Mouse (Mus musculus): ENCODE measurements around the gene Micall2. TPM values are rescaled to one million over a fixed set of nuclear protein-coding genes. Genes with fewer than 3 reads are reported as not detected.

The Micall2 gene
- polyA plus RNA-seq (2016; fragmentation: Nextera tagmentation; extraction: Ambion mirVana): 7.7 and 8.4 TPM in 2 replicates

DNA sequence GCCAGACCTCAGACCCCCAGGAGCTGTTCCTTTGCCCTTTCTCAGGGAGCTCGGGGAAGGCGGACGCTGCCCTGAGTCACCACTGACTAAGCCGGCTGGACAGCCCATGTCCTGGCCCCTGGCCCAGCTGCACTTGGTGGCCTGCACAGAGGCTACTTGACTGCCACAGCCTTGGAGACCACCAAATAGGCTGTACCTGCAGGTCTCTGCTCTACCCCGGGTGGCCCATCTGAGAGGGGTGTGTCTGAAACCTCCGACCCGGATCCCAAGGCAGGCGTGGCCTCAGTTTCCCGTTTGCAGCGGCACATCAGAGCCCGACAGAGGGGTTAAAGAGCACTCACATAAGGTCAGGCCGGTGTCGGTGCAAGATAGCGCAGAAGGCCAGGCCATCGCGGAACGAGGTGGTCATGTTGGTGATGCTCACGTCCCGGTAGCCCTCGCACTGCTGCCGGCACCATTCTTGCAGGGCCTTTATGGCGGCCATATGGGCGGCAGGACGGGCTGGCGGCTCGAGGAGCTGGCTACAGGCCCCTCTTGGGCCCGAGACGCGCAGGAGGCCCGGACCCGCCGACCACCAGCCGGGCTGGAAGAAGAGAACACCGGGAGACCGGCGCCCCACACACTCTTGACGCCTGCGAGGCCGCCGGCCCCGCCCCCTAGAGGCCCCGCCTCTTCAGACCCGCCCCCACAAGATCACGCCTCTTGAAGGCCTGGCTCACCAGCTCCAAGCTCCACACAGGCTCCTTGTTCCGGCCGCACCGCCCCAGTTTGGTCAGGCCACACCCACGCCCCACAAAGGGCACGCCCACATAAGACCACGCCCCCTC, at the start of gene Micall2:
Gene Micall2, minus strand, starts transcription at position 660 of the 827 bp plus-strand sequence.
- Histone ChIP-seq H3K27me3 (no peaks in the 10 kb centered on the region), H3K9ac (peak within 1 kb of the TSS; percentile 51), H3K27ac (peak within 1 kb of the TSS; percentile 69), H3K4me2 (replicated peaks) (peak within 1 kb of the TSS; percentile 95), H3K4me1 (peaks cover 38% of the 10 kb centered on the region), H3K4me3 (peak within 1 kb of the TSS; percentile 51), H3K9me3 (no peaks in the 10 kb centered on the region), H3K36me3 (no peaks in the 10 kb centered on the region)
- ATAC-seq (ENCODE audit: insufficient number of reproducible peaks, insufficient read depth, low FRiP score, low TSS enrichment): peak; percentile 91
- 5% methylated on average over 47 of the region's 50 CpGs for WGBS

- Histone ChIP-seq H3K36me3 (no peaks in the 10 kb centered on the region), H3K4me2 (replicated peaks) (no peak overlapping the region), H3K9me3 (no peaks in the 10 kb centered on the region), H3K27ac (no peak overlapping the region), H3K9ac (no peak overlapping the region), H3K4me1 (no peaks in the 10 kb centered on the region), H3K4me3 (no peak overlapping the region), H3K27me3 (no peaks in the 10 kb centered on the region)
- WGBS: 86% methylated on average over 8 of the region's 8 CpGs
- no peak for ATAC-seq (ENCODE audit: insufficient number of reproducible peaks, insufficient read depth, low FRiP score, low TSS enrichment)
Measured at GRCm38 (mm10) chr5:139781406-139781805, 45.3 kb upstream of the Micall2 start.

- Histone ChIP-seq H3K9ac (no peak overlapping the region), H3K4me3 (no peak overlapping the region), H3K4me2 (replicated peaks) (no peak overlapping the region), H3K27ac (no peak overlapping the region), H3K27me3 (no peaks in the 10 kb centered on the region), H3K4me1 (peaks cover 7% of the 10 kb centered on the region), H3K9me3 (no peaks in the 10 kb centered on the region), H3K36me3 (peaks cover 22% of the 10 kb centered on the region)
- WGBS: 92% methylated on average over 5 of the region's 5 CpGs
- ATAC-seq (ENCODE audit: insufficient number of reproducible peaks, insufficient read depth, low FRiP score, low TSS enrichment): no peak
Measured at GRCm38 (mm10) chr5:139776966-139777365, 40.8 kb upstream of the Micall2 start.

- H3K27ac ChIP-seq: peak within 1 kb of the TSS; percentile 52; the same call in 1 of the 2 replicates
- peak within 1 kb of the TSS; percentile 93 for H3K4me2 ChIP-seq (replicated peaks)
- under 1% methylated on average over 55 of the region's 55 CpGs for WGBS
- peaks cover 7% of the 10 kb centered on the region for H3K4me1 ChIP-seq
- peak; percentile 80 for ATAC-seq (ENCODE audit: insufficient number of reproducible peaks, insufficient read depth, low FRiP score, low TSS enrichment)
- peaks cover 38% of the 10 kb centered on the region for H3K36me3 ChIP-seq
- H3K27me3 ChIP-seq: no peaks in the 10 kb centered on the region
- no peaks in the 10 kb centered on the region for H3K9me3 ChIP-seq
- peak within 1 kb of the TSS; percentile 90 for H3K9ac ChIP-seq
- peak within 1 kb of the TSS; percentile 100 for H3K4me3 ChIP-seq
Measured at GRCm38 (mm10) chr5:139775216-139775926, 39.2 kb upstream of the Micall2 start, which contains the start of gene Ints1. TSS of gene Ints1 (minus strand) at chr5:139775674.

DNA sequence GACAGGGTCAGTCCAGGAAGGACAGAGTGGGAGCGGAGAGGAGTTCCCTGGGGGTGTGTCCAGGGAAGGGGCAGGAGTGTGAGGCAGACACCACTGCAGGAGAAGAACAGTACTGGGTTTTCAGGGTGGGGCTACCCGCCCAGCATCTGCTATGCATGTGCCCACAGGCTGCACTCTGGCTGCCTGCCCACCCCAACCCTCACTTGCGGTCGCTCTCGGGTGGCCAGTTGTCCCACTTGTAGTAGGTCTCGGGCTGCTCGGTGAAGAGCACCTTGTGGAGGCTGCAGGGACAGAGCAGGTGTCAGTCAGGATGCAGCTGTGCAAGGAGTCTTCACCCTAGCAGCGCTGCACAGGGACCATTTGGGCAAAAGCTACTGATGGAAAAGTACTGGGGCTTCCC, 32.1 kb upstream of the Micall2 start:
- Histone ChIP-seq H3K4me1 (no peaks in the 10 kb centered on the region), H3K36me3 (peaks cover 100% of the 10 kb centered on the region), H3K9me3 (no peaks in the 10 kb centered on the region), H3K4me2 (replicated peaks) (no peak overlapping the region), H3K4me3 (no peak overlapping the region), H3K27ac (no peak overlapping the region), H3K9ac (no peak overlapping the region), H3K27me3 (no peaks in the 10 kb centered on the region)
- ATAC-seq (ENCODE audit: insufficient number of reproducible peaks, insufficient read depth, low FRiP score, low TSS enrichment): no peak
- 95% methylated on average over 8 of the region's 8 CpGs for WGBS

GRCm38 (mm10) chr5:139764296-139764695, 28.2 kb upstream of the Micall2 start:
- 73% methylated on average over 11 of the region's 11 CpGs for WGBS
- Histone ChIP-seq H3K36me3 (peaks cover 100% of the 10 kb centered on the region), H3K4me1 (no peaks in the 10 kb centered on the region), H3K4me3 (no peak overlapping the region), H3K9me3 (no peaks in the 10 kb centered on the region), H3K27ac (no peak overlapping the region), H3K9ac (no peak overlapping the region), H3K4me2 (replicated peaks) (no peak overlapping the region), H3K27me3 (no peaks in the 10 kb centered on the region)
- no peak for ATAC-seq (ENCODE audit: insufficient number of reproducible peaks, insufficient read depth, low FRiP score, low TSS enrichment)

DNA sequence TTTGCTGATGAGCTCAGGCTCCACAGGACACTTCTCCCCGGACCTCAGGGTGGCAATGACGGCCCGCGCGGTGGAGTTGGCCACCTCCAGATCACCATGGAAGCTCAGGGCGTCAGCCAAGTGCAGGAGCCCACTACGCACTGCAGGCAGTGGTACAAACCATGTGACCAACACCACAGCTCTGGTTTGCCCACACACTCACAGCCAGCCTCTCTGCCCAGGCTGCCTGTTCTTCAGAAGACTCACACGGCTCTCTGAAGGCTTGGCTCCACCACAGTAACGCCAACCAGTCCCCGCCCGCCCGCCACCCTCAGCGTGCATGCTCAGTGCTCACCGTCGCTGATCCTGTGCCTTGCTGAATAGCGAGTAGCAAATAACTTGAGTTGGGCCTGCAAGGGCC, 22.0 kb upstream of the Micall2 start:
- H3K27me3 ChIP-seq: no peaks in the 10 kb centered on the region
- H3K9me3 ChIP-seq: no peaks in the 10 kb centered on the region
- no peak overlapping the region for H3K4me3 ChIP-seq
- 86% methylated on average over 16 of the region's 16 CpGs for WGBS
- no peak overlapping the region for H3K4me2 ChIP-seq (replicated peaks)
- H3K4me1 ChIP-seq: no peaks in the 10 kb centered on the region
- peaks cover 100% of the 10 kb centered on the region for H3K36me3 ChIP-seq
- ATAC-seq (ENCODE audit: insufficient number of reproducible peaks, insufficient read depth, low FRiP score, low TSS enrichment): no peak
- H3K27ac ChIP-seq: no peak overlapping the region
- no peak overlapping the region for H3K9ac ChIP-seq

GRCm38 (mm10) chr5:139756586-139756985, 20.4 kb upstream of the Micall2 start:
- H3K36me3 ChIP-seq: peaks cover 100% of the 10 kb centered on the region
- ATAC-seq (ENCODE audit: insufficient number of reproducible peaks, insufficient read depth, low FRiP score, low TSS enrichment): no peak
- 92% methylated on average over 2 of the region's 2 CpGs for WGBS

GRCm38 (mm10) chr5:139756135-139756534, 20.0 kb upstream of the Micall2 start:
- Histone ChIP-seq H3K4me1 (no peaks in the 10 kb centered on the region), H3K4me2 (replicated peaks) (no peak overlapping the region), H3K9ac (no peak overlapping the region), H3K9me3 (no peaks in the 10 kb centered on the region), H3K36me3 (peaks cover 100% of the 10 kb centered on the region), H3K4me3 (no peak overlapping the region), H3K27me3 (no peaks in the 10 kb centered on the region), H3K27ac (no peak overlapping the region)
- no peak for ATAC-seq (ENCODE audit: insufficient number of reproducible peaks, insufficient read depth, low FRiP score, low TSS enrichment)
- 96% methylated on average over 12 of the region's 12 CpGs for WGBS

More at GRCm38 (mm10) chr5:139756586-139756985, 20.4 kb upstream of the Micall2 start:
- no peaks in the 10 kb centered on the region for H3K4me1 ChIP-seq
- no peak overlapping the region for H3K4me3 ChIP-seq
- H3K27ac ChIP-seq: no peak overlapping the region
- H3K27me3 ChIP-seq: no peaks in the 10 kb centered on the region
- no peaks in the 10 kb centered on the region for H3K9me3 ChIP-seq
- no peak overlapping the region for H3K4me2 ChIP-seq (replicated peaks)
- H3K9ac ChIP-seq: no peak overlapping the region

- no peaks in the 10 kb centered on the region for H3K27me3 ChIP-seq
- 33% methylated on average over 12 of the region's 12 CpGs for WGBS
- H3K9ac ChIP-seq: no peak overlapping the region
- no peak overlapping the region for H3K4me2 ChIP-seq (replicated peaks)
- H3K4me1 ChIP-seq: no peaks in the 10 kb centered on the region
- ATAC-seq (ENCODE audit: insufficient number of reproducible peaks, insufficient read depth, low FRiP score, low TSS enrichment): no peak
- H3K4me3 ChIP-seq: no peak overlapping the region
- H3K36me3 ChIP-seq: peaks cover 94% of the 10 kb centered on the region
- H3K9me3 ChIP-seq: no peaks in the 10 kb centered on the region
- no peak overlapping the region for H3K27ac ChIP-seq
Measured at GRCm38 (mm10) chr5:139754753-139755152, 18.6 kb upstream of the Micall2 start.

DNA sequence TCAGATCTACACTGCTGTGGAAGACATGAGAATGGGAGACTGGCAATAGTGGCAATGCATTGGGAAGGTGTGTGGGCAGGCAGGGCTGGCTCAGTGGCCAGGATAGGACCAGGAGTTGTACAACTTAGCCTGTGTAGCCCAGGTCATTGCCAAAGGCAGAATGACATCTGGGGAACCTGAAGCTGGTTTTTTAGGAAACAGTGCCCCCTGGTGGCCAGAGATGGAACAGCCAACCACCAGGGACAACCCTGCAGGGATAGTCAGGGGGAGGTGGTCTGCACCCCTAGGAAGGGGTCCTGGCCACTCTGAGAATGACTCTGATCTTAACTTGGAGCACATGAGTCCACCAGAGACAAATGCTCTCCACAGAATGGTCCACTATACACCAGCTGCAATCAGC, 14.4 kb upstream of the Micall2 start:
- Histone ChIP-seq H3K27me3 (no peaks in the 10 kb centered on the region), H3K9ac (no peak overlapping the region), H3K4me3 (no peak overlapping the region), H3K9me3 (no peaks in the 10 kb centered on the region), H3K27ac (no peak overlapping the region), H3K36me3 (peaks cover 56% of the 10 kb centered on the region), H3K4me1 (no peaks in the 10 kb centered on the region), H3K4me2 (replicated peaks) (no peak overlapping the region)
- no peak for ATAC-seq (ENCODE audit: insufficient number of reproducible peaks, insufficient read depth, low FRiP score, low TSS enrichment)

Measured in embryonic facial prominence, embryonic 12.5 days (tissue).